Mouse (Mus musculus): Measurements from ENCODE around the gene Ergic1. TPM values are rescaled to one million over a fixed set of nuclear protein-coding genes. Genes with fewer than 3 reads are reported as not detected.

The Ergic1 gene
- polyA plus RNA-seq, 1 experiment from 2014 or later: 97.3 TPM

DNA sequence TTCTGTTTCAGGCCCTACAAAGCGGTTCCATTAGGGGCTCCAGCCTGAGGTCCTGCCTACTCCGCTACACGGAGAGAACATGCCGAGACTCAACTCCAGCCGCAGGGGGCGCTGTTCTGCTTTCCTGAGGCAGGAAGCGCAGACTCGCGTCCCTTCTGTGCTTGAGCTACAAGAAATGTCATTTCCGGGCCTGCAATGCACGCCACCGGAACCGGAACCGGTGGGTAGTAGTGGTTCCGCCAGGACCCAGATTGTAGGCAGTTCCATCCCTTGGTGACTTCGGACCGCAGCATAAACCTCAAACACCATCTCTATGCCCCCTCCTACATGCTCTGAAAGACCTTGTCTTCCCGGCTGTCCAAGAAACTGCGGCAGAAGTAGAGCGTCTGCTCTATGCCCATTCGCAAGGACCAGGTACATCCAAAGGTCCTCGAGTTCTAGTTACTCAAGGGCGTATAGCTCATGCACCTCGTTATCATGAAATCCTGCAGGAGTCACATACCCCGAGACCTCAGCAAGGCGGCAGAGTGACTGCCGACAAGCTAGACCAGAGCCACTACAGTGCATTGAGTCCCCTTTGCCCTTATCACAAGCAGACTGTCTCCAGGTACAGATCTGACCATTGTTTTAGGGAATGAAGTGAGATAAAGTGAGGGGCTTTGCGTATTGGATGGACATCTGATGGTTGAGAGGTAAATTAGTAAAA is 101.8 kb downstream of the Ergic1 start, which contains the start of gene Atp6v0e:
Gene Atp6v0e (plus strand): TSS at position 254 of the 706 bp plus-strand sequence.
- ATAC-seq (ENCODE audit: low FRiP score, low read depth): peak; percentile 90
- Histone ChIP-seq H3K36me3 (no peaks in the 10 kb centered on the region), H3K4me1 (replicated peaks) (peaks cover 22% of the 10 kb centered on the region), H3K4me3 (peak within 1 kb of the TSS; percentile 70), H3K27ac (replicated peaks) (peak within 1 kb of the TSS; percentile 72), H3K9ac (peak within 1 kb of the TSS; percentile 65), H3K9me3 (no peaks in the 10 kb centered on the region), H3K4me2 (peak within 1 kb of the TSS; percentile 94), H3K27me3 (no peaks in the 10 kb centered on the region)
- WGBS: 2% methylated on average over 28 of the region's 28 CpGs

DNA sequence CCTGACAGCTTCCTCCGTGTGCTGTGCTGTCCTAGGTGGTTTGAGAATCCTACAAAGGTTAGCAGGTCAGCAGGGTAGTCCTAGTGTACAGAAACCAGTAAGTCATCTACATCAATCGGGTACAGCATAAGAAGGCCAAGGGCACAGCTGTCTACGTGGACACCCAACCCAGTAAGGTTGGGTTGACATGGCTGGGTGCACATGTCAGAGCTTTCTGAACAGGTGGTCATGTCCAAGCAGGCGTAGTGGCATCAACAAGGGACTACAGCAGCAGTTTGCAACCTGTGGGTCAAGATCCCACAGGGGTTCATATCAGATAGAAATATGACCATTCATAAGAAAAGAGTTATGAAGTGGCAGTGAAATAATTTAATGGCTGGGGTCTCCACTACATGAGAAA is 104.3 kb downstream of the Ergic1 start:
- H3K36me3 ChIP-seq: no peaks in the 10 kb centered on the region
- peaks cover 15% of the 10 kb centered on the region for H3K4me1 ChIP-seq (replicated peaks)
- H3K4me3 ChIP-seq: no peak overlapping the region
- H3K4me2 ChIP-seq: no peak overlapping the region
- no peaks in the 10 kb centered on the region for H3K27me3 ChIP-seq
- H3K9ac ChIP-seq: no peak overlapping the region
- no peaks in the 10 kb centered on the region for H3K9me3 ChIP-seq
- WGBS: 88% methylated on average over 4 of the region's 4 CpGs
- no peak overlapping the region for H3K27ac ChIP-seq (replicated peaks)
- no peak for ATAC-seq (ENCODE audit: low FRiP score, low read depth)

DNA sequence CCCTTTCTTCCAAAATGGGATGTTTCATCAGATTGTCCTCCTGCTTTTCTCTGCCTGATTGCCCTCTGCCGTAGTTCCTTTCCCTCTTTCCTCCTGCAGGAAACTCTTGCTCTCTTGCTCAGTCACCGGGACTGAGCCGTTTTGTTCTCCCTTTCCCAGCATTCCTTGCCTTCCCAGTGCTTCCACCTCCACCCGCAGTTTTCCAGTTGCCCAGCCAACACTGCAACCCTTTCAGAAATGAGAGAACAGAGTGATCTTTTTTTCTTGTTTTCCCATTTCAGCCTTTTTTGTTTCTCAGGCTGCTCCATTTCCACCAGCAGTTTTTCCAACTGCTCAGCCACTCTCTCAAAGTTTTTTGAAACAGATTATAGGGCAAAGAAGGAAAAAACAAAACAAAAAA is 110.0 kb downstream of the Ergic1 start:
- no peak overlapping the region for H3K4me3 ChIP-seq
- no peak for ATAC-seq (ENCODE audit: low FRiP score, low read depth)
- no peak overlapping the region for H3K4me2 ChIP-seq
- 0 out of 2 replicates have a peak, but pooled peaks cover 3% of the 10 kb centered on the region for H3K4me1 ChIP-seq (replicated peaks)
- H3K9ac ChIP-seq: no peak overlapping the region
- whole genome bisulfite sequencing: 58% methylated on average over 4 of the region's 4 CpGs
- H3K9me3 ChIP-seq: no peaks in the 10 kb centered on the region
- no peaks in the 10 kb centered on the region; the same call in 1 of the 2 replicates for H3K27me3 ChIP-seq
- no peaks in the 10 kb centered on the region for H3K36me3 ChIP-seq
- H3K27ac ChIP-seq (replicated peaks): no peak overlapping the region

DNA sequence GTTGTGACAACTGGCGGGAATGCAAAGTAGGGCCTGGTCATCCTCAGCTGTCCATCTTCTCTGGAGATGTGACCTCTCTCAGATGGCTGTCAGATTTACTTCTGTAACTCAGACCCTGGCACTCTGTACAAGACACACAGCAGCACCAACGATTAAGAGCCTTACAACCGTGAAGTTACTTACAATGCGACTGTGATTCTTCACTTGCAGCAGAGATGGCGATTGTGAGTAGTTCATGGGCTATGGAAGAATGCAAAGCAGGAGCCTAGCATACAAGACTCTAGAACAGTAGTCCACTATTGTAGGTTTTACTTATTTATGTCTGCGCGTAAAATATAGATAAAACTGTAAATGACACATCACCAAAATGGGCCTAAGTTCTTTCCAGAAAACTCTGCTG is 114.6 kb downstream of the Ergic1 start:
- Histone ChIP-seq H3K4me3 (peak overlapping the region; percentile 78), H3K4me2 (peak overlapping the region; percentile 69), H3K27ac (replicated peaks) (peak overlapping the region; percentile 89), H3K4me1 (replicated peaks) (peaks cover 30% of the 10 kb centered on the region), H3K9ac (peak overlapping the region; percentile 72), H3K9me3 (no peaks in the 10 kb centered on the region), H3K27me3 (no peaks in the 10 kb centered on the region; the same call in 1 of the 2 replicates), H3K36me3 (peaks cover 6% of the 10 kb centered on the region)
- 22% methylated on average over 7 of the region's 7 CpGs for WGBS
- ATAC-seq (ENCODE audit: low FRiP score, low read depth): peak; percentile 69

DNA sequence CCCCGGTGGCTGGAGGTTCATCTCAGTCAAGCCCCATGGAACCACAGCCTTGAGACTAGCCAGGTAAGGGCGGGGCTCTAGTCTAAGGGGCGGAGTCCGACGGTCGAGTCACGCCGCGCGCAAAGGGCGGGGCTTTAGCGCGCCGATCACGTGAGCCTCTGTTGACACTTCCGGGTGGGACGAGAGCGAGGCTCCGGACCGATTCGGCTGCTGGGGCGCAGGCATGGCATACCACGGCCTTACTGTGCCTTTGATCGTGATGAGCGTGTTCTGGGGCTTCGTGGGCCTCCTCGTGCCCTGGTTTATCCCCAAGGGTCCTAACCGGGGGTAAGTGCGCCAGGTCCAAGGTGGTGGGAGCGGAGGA is 114.9 kb downstream of the Ergic1 start:
- Histone ChIP-seq H3K4me1 (replicated peaks) (peaks cover 30% of the 10 kb centered on the region), H3K4me3 (peak overlapping the region; percentile 78), H3K36me3 (peaks cover 6% of the 10 kb centered on the region), H3K9ac (peak overlapping the region; percentile 72), H3K9me3 (no peaks in the 10 kb centered on the region), H3K27ac (replicated peaks) (peak overlapping the region; percentile 89), H3K27me3 (no peaks in the 10 kb centered on the region; the same call in 1 of the 2 replicates), H3K4me2 (peak overlapping the region; percentile 69)
- ATAC-seq (ENCODE audit: low FRiP score, low read depth): peak; percentile 97
- under 1% methylated on average over 30 of the region's 30 CpGs for WGBS

DNA sequence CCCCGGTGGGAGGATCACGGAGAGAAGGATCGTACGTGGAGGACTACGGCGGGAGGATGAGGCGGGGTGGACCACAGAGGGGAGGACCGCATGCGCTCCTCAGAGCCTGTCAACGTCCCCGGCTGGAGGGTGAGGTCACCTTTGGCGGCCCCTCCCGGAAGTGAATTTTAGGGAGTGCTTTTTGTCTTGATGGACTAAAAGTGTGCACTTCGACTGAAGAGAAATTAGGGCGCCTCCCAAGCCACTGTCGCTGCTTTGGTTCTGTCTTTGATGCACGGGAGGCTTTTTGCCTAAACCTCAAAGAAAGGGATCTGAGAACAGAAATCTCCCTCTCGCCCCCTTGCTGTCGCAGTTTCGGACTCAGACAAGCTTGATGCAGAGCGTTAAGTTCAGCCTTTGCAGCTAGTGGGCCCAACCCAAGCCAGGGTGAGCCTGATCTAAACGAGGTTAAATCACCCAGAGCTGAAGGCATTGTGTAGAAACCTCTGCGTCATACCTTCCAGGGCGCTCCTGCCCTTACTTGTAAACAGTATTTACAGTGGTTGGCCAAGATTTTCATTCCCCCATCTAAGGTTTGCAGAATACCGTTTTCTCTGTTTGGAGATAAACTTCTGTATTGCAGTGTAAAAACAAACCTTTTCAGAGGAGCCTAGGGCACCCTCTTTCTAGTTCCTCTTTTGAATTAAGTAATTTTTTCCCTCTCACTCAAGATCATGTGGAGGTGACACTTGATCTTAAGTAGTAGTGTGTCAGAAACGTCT is 115.5 kb downstream of the Ergic1 start:
- Histone ChIP-seq H3K36me3 (peaks cover 6% of the 10 kb centered on the region), H3K4me3 (peak overlapping the region; percentile 78), H3K9me3 (no peaks in the 10 kb centered on the region), H3K4me2 (peak overlapping the region; percentile 69), H3K9ac (peak overlapping the region; percentile 72), H3K4me1 (replicated peaks) (peaks cover 30% of the 10 kb centered on the region), H3K27ac (replicated peaks) (peak overlapping the region; percentile 89), H3K27me3 (no peaks in the 10 kb centered on the region; the same call in 1 of the 2 replicates)
- peak; percentile 93 for ATAC-seq (ENCODE audit: low FRiP score, low read depth)
- WGBS: 3% methylated on average over 26 of the region's 26 CpGs

DNA sequence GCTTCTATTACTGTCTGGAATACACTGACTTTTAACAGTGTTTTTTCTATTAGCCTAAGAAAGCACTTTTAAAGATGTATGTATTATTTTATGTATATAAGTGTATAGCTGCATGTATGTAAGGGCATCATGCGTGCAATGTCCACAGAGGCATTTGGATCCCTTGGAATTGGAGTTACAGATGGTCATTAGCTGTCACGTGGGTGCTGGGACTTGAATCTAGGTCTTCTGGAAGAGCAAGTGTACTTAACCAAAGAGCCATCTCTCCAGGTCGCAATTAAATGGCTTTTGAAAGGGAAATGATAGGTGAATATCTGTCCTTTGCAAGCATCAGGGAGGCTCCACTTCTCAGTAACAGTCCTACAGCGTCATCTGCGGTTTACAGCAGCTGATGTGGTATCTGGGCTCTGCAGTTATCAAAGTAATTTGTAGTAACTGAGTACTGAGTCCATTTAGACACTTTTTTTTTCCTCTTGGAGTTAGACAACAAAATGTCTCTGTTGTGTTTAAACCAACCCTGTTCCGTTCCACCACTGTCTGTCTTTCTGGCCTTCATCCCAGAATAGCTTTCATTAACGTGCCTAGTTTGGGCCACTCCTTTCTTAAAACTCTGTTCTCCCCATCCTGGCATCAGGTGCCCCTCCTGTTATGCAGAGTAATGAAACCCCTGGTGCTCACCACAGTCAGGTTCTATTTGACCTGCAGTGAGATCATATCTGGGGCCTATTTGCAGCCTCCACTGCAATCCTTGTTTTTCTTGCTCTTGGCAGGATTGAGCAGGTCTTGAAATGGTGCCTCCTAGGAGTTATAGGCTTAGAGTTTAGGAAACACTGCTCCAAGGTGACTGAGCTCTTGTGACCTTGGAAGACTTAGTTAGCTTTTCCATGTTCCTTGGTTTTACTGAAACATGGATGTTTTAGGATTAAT is 116.7 kb downstream of the Ergic1 start:
- Histone ChIP-seq H3K27me3 (no peaks in the 10 kb centered on the region; the same call in 1 of the 2 replicates), H3K4me3 (peak overlapping the region; percentile 78), H3K4me2 (peak overlapping the region; percentile 69), H3K9me3 (no peaks in the 10 kb centered on the region), H3K4me1 (replicated peaks) (peaks cover 30% of the 10 kb centered on the region), H3K27ac (replicated peaks) (no peak overlapping the region), H3K36me3 (peaks cover 6% of the 10 kb centered on the region), H3K9ac (no peak overlapping the region)
- 82% methylated on average over 7 of the region's 7 CpGs for WGBS
- no peak for ATAC-seq (ENCODE audit: low FRiP score, low read depth)

DNA sequence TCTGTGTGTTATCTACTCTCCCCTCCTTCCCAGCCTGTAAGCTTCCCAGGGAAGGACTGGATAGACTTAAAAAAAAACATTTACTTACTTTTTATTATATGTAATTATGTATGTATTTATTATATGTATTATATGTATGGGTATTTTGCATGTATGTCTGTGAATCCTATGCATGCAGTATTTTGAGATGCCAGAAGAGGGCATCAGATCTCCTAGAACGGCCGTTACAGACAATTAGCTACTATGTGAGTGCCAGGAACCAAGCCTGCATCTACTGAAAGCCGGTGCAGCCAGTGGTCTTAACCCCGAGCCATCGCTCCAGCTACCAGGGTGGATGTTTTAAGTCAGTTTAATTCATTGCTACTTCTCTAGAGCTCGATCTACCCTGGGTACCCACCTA is 120.0 kb downstream of the Ergic1 start:
- Histone ChIP-seq H3K4me2 (no peak overlapping the region), H3K27ac (replicated peaks) (no peak overlapping the region), H3K36me3 (peaks cover 20% of the 10 kb centered on the region), H3K9me3 (no peaks in the 10 kb centered on the region), H3K4me1 (replicated peaks) (peaks cover 27% of the 10 kb centered on the region), H3K27me3 (no peaks in the 10 kb centered on the region), H3K9ac (no peak overlapping the region), H3K4me3 (no peak overlapping the region)
- ATAC-seq (ENCODE audit: low FRiP score, low read depth): no peak
- WGBS: 91% methylated on average over 6 of the region's 6 CpGs

DNA sequence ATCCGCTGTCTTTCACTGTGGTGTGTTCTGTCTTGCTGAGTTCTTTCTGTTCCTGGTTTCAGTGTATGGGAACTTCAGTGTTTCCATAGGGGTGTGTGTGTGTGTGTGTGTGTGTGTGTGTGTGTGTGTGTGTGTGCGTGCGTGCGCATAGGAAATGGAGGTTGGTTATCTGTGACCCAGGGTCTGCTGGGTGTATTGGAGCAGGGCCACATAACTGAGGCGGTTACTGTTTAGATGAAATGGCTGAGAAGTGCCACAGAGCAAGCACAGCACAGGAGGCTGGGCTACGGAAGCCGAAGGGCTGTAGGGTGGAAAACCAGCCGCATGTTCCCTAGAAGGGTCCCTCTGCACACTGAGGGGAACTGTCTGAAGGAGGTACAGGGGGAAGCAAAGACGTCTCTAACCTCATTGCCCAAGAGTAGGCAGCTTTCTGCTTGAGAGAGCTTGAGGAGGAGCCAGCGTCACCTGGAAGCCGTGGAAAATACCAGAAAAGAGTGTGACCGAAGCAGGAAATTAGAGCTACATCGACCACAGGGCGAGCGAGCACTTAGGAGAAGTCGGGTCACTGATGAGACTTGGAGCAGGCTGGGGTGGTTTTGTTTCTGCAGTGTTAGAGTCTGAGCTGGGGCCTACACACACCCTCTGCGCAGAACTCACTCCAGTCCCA is 125.2 kb downstream of the Ergic1 start:
- Histone ChIP-seq H3K4me1 (replicated peaks) (peaks cover 20% of the 10 kb centered on the region), H3K27me3 (no peaks in the 10 kb centered on the region), H3K9me3 (no peaks in the 10 kb centered on the region), H3K27ac (replicated peaks) (no peak overlapping the region), H3K4me3 (no peak overlapping the region), H3K4me2 (no peak overlapping the region), H3K9ac (no peak overlapping the region), H3K36me3 (peaks cover 14% of the 10 kb centered on the region)
- ATAC-seq (ENCODE audit: low FRiP score, low read depth): no peak
- WGBS: 95% methylated on average over 17 of the region's 17 CpGs

DNA sequence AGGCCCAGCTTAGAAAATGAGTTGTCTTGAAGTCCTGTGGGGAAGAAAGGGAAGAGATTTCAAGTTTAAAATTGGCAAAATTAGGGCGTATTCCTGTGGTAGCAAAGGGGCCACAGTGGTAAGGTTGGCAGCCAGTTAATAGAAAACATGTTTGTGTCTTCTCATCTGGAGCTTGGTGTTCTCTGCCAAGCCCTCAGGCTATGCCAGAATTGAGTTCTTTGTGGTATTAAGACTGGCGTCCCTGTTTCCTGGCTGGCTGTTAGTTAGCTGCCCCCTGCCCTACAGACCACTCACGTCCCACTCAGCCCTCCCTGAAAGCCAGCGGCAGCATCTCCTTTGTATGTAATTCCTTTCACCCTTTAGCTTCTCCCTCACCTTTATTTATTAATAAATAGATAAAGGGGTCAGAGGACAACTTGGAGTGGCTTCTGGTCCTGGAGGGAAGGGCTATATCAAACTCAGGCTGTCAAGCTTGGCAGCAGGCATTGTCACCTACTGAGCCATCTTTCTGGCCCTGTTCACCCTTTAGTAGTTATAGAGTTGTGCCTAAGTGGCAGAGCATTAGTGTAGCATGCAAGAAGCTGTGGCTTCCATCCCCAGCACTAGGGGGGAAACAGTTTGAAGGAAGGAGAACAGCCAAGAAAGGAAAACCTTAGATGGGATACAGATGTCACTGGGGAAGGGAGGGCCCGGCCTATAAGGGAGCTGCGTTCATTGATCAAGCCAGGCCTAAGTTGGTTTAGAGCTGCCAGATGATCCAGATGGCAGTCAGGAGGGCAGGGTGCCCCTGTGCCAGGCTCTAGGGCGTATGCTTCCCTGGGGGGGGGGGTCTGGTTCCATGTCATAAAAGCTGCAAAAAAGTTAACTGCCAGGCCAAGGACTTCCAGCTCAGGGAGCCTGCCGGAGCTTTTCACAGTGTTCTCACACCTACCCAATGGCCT is 127.8 kb downstream of the Ergic1 start:
- Histone ChIP-seq H3K9me3 (no peaks in the 10 kb centered on the region), H3K27ac (replicated peaks) (peak overlapping the region; percentile 71), H3K36me3 (peaks cover 12% of the 10 kb centered on the region; the same call in 1 of the 2 replicates), H3K4me3 (no peak overlapping the region), H3K4me2 (no peak overlapping the region), H3K27me3 (no peaks in the 10 kb centered on the region), H3K4me1 (replicated peaks) (peaks cover 20% of the 10 kb centered on the region), H3K9ac (no peak overlapping the region)
- peak; percentile 60; the same call in 1 of the 2 replicates for ATAC-seq (ENCODE audit: low FRiP score, low read depth)
- WGBS: 65% methylated on average over 8 of the region's 8 CpGs

Measured in hindbrain, embryonic 15.5 days (tissue).